Mouse (Mus musculus) left cerebral cortex, adult 2 months (tissue): ENCODE results near the gene Eapp. TPM values are rescaled to one million over a fixed set of nuclear protein-coding genes. Genes with fewer than 3 reads are reported as not detected.
A peak's percentile ranks its signal among the peaks of the same experiment; 100 is the strongest.

Experiments
- DNase-seq, 2 experiments: peaks; one replicate each; pipeline ENCODE4 v3.0.0; 2021 to 2022; ENCODE audit warnings: low spot score in 2 of 2, mixed read lengths in 1 of 2; ENCODE audit errors: extremely low spot score in 1 of 2
- H3K27ac ChIP-seq: fragments of 200-600 bp; 2 replicates; pipeline ENCODE4 v1.8.1; 2022
- H3K4me3 ChIP-seq: fragments of 200-600 bp; 2 replicates; pipeline ENCODE4 v1.8.1; 2022
- CTCF ChIP-seq: fragments of 200-600 bp; IDR thresholded peaks from 2 replicates; pipeline ENCODE4 v1.8.1; 2022; ENCODE audit warnings: antibody characterized with exemption, mild to moderate bottlenecking, moderate library complexity
- intact Hi-C: fragments of 180-260 bp; cut with DNase I; formaldehyde crosslinking; loops from one replicate; pipeline ENCODE4 v1.15.1; 2025
- total RNA-seq, 2 experiments: library from RNA; stranded (reverse); gene quantifications; 2 replicates each; pipeline ENCODE4 v1.2.3; 2021

Gene Eapp
- total RNA-seq, 2 experiments from 2014 or later: 37.7 to 42.4 TPM

DNA sequence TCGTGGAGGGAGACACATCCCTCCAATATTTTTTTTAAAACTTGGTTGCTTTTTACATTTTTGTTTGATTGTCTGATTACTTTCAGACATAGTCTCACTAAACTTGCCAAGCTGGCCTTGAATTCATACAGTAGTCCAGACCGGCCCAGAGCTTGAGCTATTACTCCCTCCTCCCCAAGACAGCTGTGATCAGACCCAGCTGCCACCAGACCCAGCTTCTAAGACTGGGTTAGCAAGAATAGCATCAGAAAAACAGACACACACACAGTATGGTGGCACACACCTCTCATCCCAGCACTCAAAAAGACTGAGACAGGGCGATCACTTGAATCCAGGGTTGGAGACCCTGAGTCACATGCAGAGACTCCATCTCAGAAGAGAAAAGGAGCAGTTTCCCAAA lies 35.8 kb downstream of the Eapp start:
- Histone ChIP-seq H3K27ac (no peak overlapping the region), H3K4me3 (no peak overlapping the region)
- intact Hi-C loops: no loop called here
- no peak for DNase-seq
- TF ChIP-seq CTCF: no peak

- intact Hi-C loops: no loop called here
- H3K4me3 ChIP-seq: no peak overlapping the region
- no peak for TF ChIP-seq CTCF
- DNase-seq: no peak
- H3K27ac ChIP-seq: no peak overlapping the region
Measured at GRCm38 (mm10) chr12:54658425-54659092, 37.1 kb downstream of the Eapp start.

GRCm38 (mm10) chr12:54657951-54658350 lies 37.7 kb downstream of the Eapp start:
- intact Hi-C loops: no loop called here
- TF ChIP-seq CTCF: no peak
- DNase-seq: no peak
- Histone ChIP-seq H3K27ac (no peak overlapping the region), H3K4me3 (no peak overlapping the region)

DNA sequence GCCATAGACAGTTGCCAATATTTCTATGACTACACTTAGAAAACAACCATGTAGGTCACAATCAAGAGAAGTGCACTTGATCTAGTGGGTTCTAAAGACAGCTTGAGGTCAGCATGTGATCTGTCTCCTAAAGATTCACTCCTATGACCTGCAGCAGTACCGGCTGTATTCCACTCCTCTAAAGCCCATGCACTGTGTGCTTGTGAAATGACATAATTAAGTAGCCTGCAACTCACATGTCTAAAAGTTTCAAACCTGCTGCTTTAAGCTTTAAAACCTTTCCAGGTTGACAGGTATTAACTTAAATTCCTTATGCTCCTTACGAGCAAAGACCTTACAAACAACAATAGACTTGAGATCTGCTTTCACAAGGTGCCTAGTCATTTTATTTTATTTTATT lies 38.5 kb downstream of the Eapp start:
- no peak for DNase-seq

DNA sequence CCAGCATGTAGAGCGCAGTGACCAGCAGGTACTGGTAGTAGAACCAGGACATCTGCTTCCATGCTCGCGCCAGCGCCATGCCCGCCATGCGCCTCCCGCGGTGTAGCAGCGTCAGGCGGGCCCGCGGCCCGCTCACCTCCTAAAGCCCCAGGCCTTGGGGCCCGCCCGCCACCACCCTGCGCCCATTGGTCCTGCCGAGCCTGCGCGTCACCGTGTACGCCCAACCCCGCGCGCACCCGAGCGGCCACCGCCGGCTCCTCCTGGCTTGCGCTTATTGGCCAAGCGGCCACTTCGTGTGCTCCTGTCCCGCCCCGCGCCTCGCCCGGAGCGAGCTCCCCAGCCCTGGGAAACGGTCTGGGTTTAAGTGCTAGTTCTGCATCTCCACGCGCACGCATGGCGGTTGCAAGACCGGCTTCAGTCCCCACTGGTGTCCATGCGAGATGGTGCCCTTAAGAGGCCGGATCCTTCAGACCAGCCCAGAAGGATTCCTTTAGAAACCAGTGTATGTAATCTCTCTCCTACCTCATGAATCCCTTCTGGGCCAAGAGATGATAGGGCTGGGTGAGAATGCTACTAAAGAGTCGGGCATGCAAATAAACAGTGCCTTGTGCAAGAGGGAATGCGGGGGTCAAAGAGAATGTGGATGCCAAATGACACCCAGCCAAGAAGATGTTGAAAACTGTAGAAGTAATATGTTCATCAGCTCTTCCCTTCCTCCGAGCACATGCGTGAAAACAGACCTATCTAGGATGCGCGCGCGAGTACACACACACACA lies 39.1 kb downstream of the Eapp start, which contains the start of gene Sptssa:
Gene Sptssa, minus strand, starts transcription at position 178 of the 776 bp plus-strand sequence.
- DNase-seq: peak; percentile 96
- Histone ChIP-seq H3K4me3 (peak within 1 kb of the TSS; percentile 78), H3K27ac (peak within 1 kb of the TSS; percentile 88)
- peak; percentile 4; the same call in 1 of the 2 replicates for TF ChIP-seq CTCF
- intact Hi-C loops: loop anchor here (1.0 kb wide), 1 partner anchor 39 kb away; the partner anchor contains the start of gene Eapp

More for the DNA sequence above, 38.5 kb downstream of the Eapp start:
- H3K27ac ChIP-seq: no peak overlapping the region
- intact Hi-C loops: no loop called here
- TF ChIP-seq CTCF: no peak
- peak overlapping the region; percentile 78 for H3K4me3 ChIP-seq

- Histone ChIP-seq H3K4me3 (peak overlapping the region; percentile 78), H3K27ac (peak overlapping the region; percentile 88)
- intact Hi-C loops: loop anchor here (1.0 kb wide), 1 partner anchor 39 kb away; the partner anchor contains the start of gene Eapp
- TF ChIP-seq CTCF: no peak
- DNase-seq: no peak
Measured at GRCm38 (mm10) chr12:54656039-54656395, 39.7 kb downstream of the Eapp start.

DNA sequence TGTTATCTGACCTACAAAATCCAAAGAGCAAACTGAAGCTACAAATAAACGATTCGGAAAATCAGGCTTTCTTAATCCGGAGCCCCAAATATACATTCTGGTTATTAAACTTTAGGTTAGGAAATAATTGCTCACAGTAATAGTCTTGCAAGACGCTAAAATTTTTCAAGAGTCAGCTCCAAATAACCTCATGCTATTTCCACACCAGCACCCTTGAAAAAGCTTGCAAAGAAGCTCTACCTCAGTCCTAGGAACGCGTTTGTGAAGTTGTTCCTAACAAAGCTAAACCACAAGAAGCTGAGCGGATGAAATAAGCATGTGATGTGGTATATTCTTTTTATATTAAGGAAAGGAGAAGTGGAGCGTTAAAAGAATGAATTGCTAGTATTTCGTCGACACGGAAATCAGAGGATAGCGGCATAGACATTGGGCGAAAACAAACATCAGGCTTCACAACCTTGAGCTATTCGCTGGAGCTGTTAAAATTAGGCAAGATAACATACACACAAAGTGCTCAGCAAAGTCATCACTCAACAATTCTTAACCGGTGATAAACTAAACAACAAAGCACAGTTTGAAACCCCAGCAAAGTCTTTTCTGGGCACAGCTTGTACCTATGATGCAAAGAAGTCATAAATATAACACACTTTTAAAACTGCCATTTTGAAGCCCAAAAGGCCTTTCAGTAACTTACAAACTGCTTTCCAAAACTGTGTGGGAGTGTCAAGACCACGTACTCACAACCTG lies 40.2 kb downstream of the Eapp start:
- no peak for TF ChIP-seq CTCF
- DNase-seq: no peak
- Histone ChIP-seq H3K27ac (peak overlapping the region; percentile 88), H3K4me3 (peak overlapping the region; percentile 78)
- intact Hi-C loops: loop anchor here (1.0 kb wide), 1 partner anchor 40 kb away; the partner anchor contains the start of gene Eapp

- H3K27ac ChIP-seq: no peak overlapping the region
- no peak for TF ChIP-seq CTCF
- intact Hi-C loops: no loop called here
- H3K4me3 ChIP-seq: peak overlapping the region; percentile 78; the same call in 1 of the 2 replicates
- DNase-seq: no peak
Measured at GRCm38 (mm10) chr12:54654741-54655140, 41.0 kb downstream of the Eapp start.

- no peak for TF ChIP-seq CTCF
- no peak overlapping the region for H3K27ac ChIP-seq
- DNase-seq: no peak
- intact Hi-C loops: no loop called here
- H3K4me3 ChIP-seq: no peak overlapping the region
Measured at GRCm38 (mm10) chr12:54654141-54654540, 41.6 kb downstream of the Eapp start.

GRCm38 (mm10) chr12:54652346-54652745 lies 43.4 kb downstream of the Eapp start:
- intact Hi-C loops: no loop called here
- TF ChIP-seq CTCF: no peak
- no peak overlapping the region for H3K27ac ChIP-seq
- H3K4me3 ChIP-seq: no peak overlapping the region
- no peak for DNase-seq

- no peak overlapping the region for H3K27ac ChIP-seq
Measured at GRCm38 (mm10) chr12:54651820-54652219, 43.9 kb downstream of the Eapp start.

DNA sequence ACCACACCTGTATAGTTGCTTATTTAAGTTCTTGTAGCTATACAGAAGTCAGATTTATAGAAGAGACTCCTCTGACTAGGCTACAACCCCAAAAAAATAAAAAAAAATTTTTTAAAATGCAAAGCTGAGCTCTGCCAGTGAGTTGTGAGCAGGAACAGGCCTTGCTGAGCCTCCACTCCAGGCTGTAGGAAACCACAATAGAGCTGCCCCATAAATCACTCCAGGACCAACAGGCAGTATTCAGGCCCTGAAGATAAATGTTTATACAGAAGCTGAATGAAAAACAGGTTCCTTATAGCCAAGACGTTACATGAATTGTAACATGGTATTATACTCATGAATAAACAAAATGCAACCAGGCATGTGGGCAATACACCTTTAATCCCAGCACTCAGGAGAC lies 44.5 kb downstream of the Eapp start:
- Histone ChIP-seq H3K27ac (no peak overlapping the region), H3K4me3 (no peak overlapping the region)
- TF ChIP-seq CTCF: no peak
- DNase-seq: no peak
- intact Hi-C loops: no loop called here

More at GRCm38 (mm10) chr12:54651820-54652219, 43.9 kb downstream of the Eapp start:
- no peak for TF ChIP-seq CTCF
- H3K4me3 ChIP-seq: no peak overlapping the region
- DNase-seq: no peak
- intact Hi-C loops: no loop called here
